In genomic region chr16:4512661-4513438, GRCm38 (mm10) we compare ENCODE assay signal across 9 mouse cellular contexts. TPM values are rescaled to one million over a fixed set of nuclear protein-coding genes. Genes with fewer than 3 reads are reported as not detected.
DNase-seq lines count a peak whose midpoint lies in the region; ATAC-seq lines count a peak whose summit lies in the region.
"Had no signal": no experiment of that assay in that cellular context is flagged by ENCODE, and none has a peak within 500 bp of the region (broad histone marks: within the 10 kb centered on the region; RNA-seq: fewer than 3 reads in every experiment).

No protein-coding gene starts in this region.

- H3K4me3 ChIP-seq in heart, embryonic 13.5 days, result no peak overlapping the region
- no peak overlapping the region for H3K4me3 ChIP-seq in forebrain, embryonic 16.5 days (replicated peaks; ENCODE audit: low read length)

- peak; percentile 33 for ATAC-seq in heart, embryonic 13.5 days (ENCODE audit: extremely low read depth, insufficient number of reproducible peaks, low FRiP score, low TSS enrichment)
- ATAC-seq in erythroblast, adult 5-6 weeks (replicated peaks; ENCODE audit: low FRiP score, poor library complexity, severe bottlenecking), result no peak
- ATAC-seq in forebrain, embryonic 16.5 days, result no peak
- ATAC-seq: Patski had no signal

- peak overlapping the region; percentile 97 for H3K27ac ChIP-seq in heart, embryonic 13.5 days (replicated peaks)
- H3K27ac ChIP-seq in forebrain, embryonic 16.5 days (ENCODE audit: low read length), result no peak overlapping the region

- no peaks in the 10 kb centered on the region for H3K27me3 ChIP-seq in heart, embryonic 13.5 days (replicated peaks)
- H3K27me3 ChIP-seq in forebrain, embryonic 16.5 days (replicated peaks; ENCODE audit: control insufficient read depth, insufficient read depth, low read length), result no peaks in the 10 kb centered on the region
- H3K27me3 ChIP-seq: Patski had no signal

- peak; percentile 30 for DNase-seq in layer of hippocampus, adult 11-12 months (ENCODE audit: low spot score)
- no peak for DNase-seq in layer of hippocampus, adult 8-10 months (ENCODE audit: low spot score in 2 of 2)
- DNase-seq in brain, adult 2 months (ENCODE audit: low read depth, low spot score), result peak; percentile 64
- DNase-seq in kidney, postnatal 36 days, result peak; percentile 48 to 53
- DNase-seq in ovary, adult 18-20 months (ENCODE audit: low spot score), result peak; percentile 73

- no peaks in the 10 kb centered on the region for H3K9me3 ChIP-seq in heart, embryonic 13.5 days
- H3K9me3 ChIP-seq in forebrain, embryonic 16.5 days (ENCODE audit: control insufficient read depth, low read length), result no peaks in the 10 kb centered on the region

- H3K4me2 ChIP-seq in heart, embryonic 13.5 days, result peak overlapping the region; percentile 16; the same call in 1 of the 2 replicates
- no peak overlapping the region for H3K4me2 ChIP-seq in forebrain, embryonic 16.5 days (ENCODE audit: low read length)

- H3K4me1 ChIP-seq in heart, embryonic 13.5 days, result peaks cover 92% of the 10 kb centered on the region
- H3K4me1 ChIP-seq in forebrain, embryonic 16.5 days (replicated peaks; ENCODE audit: control insufficient read depth, insufficient read depth, low read length), result no peaks in the 10 kb centered on the region

- peaks cover 17% of the 10 kb centered on the region; the same call in 1 of the 2 replicates for H3K36me3 ChIP-seq in heart, embryonic 13.5 days
- H3K36me3 ChIP-seq in forebrain, embryonic 16.5 days (ENCODE audit: control insufficient read depth, insufficient read depth), result no peaks in the 10 kb centered on the region

- WGBS in heart, embryonic 13.5 days, result 54% methylated on average over 3 of the region's 3 CpGs
- 86% methylated on average over 3 of the region's 3 CpGs for WGBS in forebrain, embryonic 16.5 days

- peak overlapping the region; percentile 60 for H3K9ac ChIP-seq in heart, embryonic 13.5 days
- no peak overlapping the region for H3K9ac ChIP-seq in forebrain, embryonic 16.5 days (replicated peaks; ENCODE audit: low read depth, low read length)

RNA-seq across cellular contexts. Expression of gene Srl, which starts 28.8 kb away (rescaled TPM):
- 10 to 100 TPM; 10.4 to 14.5 (median 11.2) TPM for total RNA-seq in layer of hippocampus, adult 8-10 months (2022)
- polyA plus RNA-seq in heart, embryonic 13.5 days (2015; fragmentation: Nextera tagmentation; extraction: Ambion mirVana), result 177 and 181 TPM in 2 replicates
- total RNA-seq in erythroblast, adult 5-6 weeks (2015; ENCODE audit: low replicate concordance), result 1.0 and 1.3 TPM in 2 replicates
- 1.3 and 10.3 TPM in 2 replicates for total RNA-seq in erythroblast, adult 5-6 weeks (2017; ENCODE audit: low replicate concordance)
- polyA plus RNA-seq in forebrain, embryonic 16.5 days (2015; fragmentation: Nextera tagmentation; extraction: Ambion mirVana), result 45.2 and 48.8 TPM in 2 replicates

RNA-seq across cellular contexts. Expression of gene Tfap4, which starts 46.8 kb away (rescaled TPM):
- 1 to 10 TPM; 5.8 to 7.4 (median 7.4) TPM for total RNA-seq in layer of hippocampus, adult 8-10 months (2022)
- polyA plus RNA-seq in heart, embryonic 13.5 days (2015; fragmentation: Nextera tagmentation; extraction: Ambion mirVana), result 6.3 and 7.7 TPM in 2 replicates
- 3.1 and 14.4 TPM in 2 replicates for total RNA-seq in erythroblast, adult 5-6 weeks (2015; ENCODE audit: low replicate concordance)
- total RNA-seq in erythroblast, adult 5-6 weeks (2017; ENCODE audit: low replicate concordance), result 4.6 and 5.9 TPM in 2 replicates
- 13.2 and 14.9 TPM in 2 replicates for polyA plus RNA-seq in forebrain, embryonic 16.5 days (2015; fragmentation: Nextera tagmentation; extraction: Ambion mirVana)

Comparison
In these comparisons a context has a peak if more than half of its experiments do, and no peak if none do; other contexts are left out.
1. DNase-seq: peak in layer of hippocampus, adult 11-12 months (single experiment), brain, adult 2 months (single experiment), kidney, postnatal 36 days (2 of 2) and ovary, adult 18-20 months (single experiment); none in layer of hippocampus, adult 8-10 months (0 of 2).